Mouse (Mus musculus): ENCODE data around the gene Zfp787. TPM values are rescaled to one million over a fixed set of nuclear protein-coding genes. Genes with fewer than 3 reads are reported as not detected.
"Not testable (repeated sequence)": the region's sequence is repeated elsewhere in the genome, so short reads cannot be mapped to it uniquely, and the experiment has no call there.

Zfp787 gene
- total RNA-seq (2021), result 10 to 100 TPM; 35.1 to 36.1 TPM

DNA sequence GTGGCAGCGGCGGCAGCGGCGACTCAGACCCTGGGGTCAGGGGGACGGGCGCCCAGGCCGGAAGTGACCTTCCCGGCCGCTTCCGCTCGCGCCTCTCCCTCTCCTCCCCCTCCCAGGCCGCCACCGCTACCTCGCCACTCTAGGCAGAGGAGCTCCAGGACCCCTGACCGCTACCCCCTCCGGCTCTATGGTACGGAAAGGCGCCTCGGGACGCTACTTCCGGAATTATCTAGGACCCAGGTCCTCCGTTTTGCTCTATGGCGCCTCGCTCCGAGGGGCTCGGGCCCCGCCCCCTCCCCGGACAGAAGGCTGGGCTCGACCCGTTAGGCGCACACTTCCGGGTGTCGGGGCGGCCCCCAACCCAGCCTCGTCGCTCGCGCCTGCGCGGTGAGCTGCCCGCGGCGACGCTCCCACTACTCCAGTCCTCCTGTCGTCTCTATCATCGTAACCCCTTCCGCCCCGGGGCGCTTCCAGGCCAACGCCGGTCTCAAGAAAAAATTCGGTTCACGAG is at the start of gene Zfp787:
Gene Zfp787, minus strand, starts transcription at position 97 of the 511 bp plus-strand sequence.
- intact Hi-C loops (cut with DNase I), result no loop called here
- DNase-seq, result peak; percentile 99

GRCm38 (mm10) chr7:6204200-6204599 is 48.4 kb upstream of the Zfp787 start:
- no peak for DNase-seq
- intact Hi-C loops (cut with DNase I), result no loop called here

DNA sequence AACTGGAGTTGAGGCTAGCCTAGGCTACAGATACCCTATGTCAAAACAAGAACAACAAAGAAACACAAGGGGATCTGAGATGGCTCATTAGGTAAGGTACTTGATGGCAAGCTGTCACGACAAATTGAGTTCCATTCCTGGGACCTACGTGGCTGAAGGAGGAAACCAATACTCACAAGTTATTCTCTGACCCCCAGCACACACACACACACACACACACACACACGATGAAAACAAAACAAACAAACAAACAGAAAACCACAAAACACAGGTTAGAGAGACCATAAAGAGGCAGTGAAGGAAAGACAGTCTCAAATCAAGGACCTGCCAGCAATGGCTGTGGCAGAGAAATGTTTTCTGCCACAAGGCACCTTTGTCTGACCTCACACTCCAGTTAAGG is 41.0 kb upstream of the Zfp787 start, which contains the start of gene Galp:
Gene Galp, plus strand, starts transcription at position 301 of the 400 bp plus-strand sequence.
- intact Hi-C loops (cut with DNase I), result no loop called here
- no peak for DNase-seq

DNA sequence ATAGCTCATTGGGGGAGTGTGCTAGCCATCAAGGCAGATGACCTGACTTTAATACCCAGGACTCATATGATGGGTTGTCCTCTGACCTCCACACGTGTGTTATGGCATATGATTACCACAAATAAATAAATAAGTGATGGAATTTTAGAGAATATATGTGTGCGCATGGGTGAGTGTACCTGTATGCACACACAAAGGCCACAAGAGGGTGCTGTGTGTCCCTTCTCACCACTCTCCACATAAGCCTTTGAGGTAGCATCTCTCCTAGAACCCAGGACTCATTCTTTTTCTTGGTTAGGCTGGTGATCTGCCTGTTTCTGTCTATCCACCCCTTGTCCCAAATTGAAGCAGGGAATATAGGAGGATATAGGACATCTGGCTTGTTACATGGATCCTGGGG is 40.0 kb upstream of the Zfp787 start:
- intact Hi-C loops (cut with DNase I), result no loop called here
- DNase-seq, result no peak

DNA sequence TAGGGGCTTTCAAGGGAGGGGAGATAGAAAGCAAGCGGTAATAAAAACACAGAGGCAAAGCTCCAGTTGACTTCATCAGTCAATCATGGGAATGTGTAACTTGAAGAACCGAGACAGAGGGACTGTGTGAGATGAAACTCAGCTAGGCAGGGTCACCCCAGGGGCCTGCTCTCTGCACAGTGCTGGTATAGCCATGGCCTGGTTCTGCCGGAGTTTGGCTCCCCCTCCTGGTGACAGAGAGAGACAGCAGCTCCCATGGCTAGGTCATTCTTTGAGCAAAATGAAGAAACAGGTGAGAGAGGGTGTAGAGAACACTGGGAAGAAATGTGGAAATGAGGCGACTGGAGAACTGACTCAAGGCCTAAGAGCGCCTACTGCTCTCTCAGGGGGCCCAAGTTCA is 38.3 kb upstream of the Zfp787 start:
- intact Hi-C loops (cut with DNase I), result loop anchor here (5.0 kb wide), 1 partner anchor 67 kb away; no protein-coding TSS in a partner anchor
- DNase-seq, result peak; percentile 69

- intact Hi-C loops (cut with DNase I), result loop anchor here (5.0 kb wide), 1 partner anchor 64 kb away; no protein-coding TSS in a partner anchor
- peak; percentile 78 for DNase-seq
These were observed 35.6 kb upstream of the Zfp787 start for GRCm38 (mm10) chr7:6191376-6191775.

- no peak for DNase-seq
These were observed 33.7 kb upstream of the Zfp787 start for GRCm38 (mm10) chr7:6189542-6189941.

DNA sequence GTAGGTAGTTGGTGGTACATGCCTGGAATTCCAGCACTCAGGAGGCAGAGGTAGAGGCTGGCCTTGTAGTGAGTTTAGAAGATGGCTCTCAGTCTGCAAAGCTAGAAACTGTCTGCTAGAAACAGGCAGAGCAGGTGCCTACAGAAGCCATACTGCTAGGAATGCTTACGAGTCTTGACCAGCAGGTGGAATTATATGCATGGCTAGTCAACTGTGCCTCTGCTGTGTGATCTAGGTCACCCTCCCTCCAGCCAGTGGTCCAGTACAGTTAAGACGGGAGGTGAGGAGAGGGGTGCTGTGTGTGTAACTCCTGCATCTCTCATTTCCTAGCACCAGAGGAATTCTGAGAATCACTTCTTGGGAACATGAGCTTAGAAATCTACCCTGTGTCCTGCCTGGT is 31.0 kb upstream of the Zfp787 start:
- DNase-seq, result no peak
- intact Hi-C loops (cut with DNase I), result no loop called here

More at GRCm38 (mm10) chr7:6189542-6189941, 33.7 kb upstream of the Zfp787 start:
- intact Hi-C loops (cut with DNase I), result no loop called here

DNA sequence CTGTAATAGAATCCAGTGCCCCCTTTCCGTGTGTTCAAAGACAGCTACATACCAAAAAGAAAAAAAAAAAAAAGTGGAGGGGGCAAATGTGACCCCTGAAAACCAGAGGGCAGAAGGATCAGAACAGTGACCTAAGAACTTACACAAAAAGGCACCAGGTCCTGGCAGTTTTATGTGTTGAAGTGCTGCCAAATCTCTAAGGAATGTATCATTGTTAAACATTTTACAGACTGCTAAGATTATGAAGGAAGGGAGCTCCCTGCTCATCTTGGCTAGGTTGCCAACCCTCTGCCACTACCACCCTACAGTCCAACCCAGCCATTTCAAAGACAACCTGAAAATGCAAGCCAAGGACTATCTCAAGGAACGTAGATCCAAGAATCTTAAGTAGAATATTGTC is 30.4 kb upstream of the Zfp787 start:
- no peak for DNase-seq
- intact Hi-C loops (cut with DNase I), result no loop called here

DNA sequence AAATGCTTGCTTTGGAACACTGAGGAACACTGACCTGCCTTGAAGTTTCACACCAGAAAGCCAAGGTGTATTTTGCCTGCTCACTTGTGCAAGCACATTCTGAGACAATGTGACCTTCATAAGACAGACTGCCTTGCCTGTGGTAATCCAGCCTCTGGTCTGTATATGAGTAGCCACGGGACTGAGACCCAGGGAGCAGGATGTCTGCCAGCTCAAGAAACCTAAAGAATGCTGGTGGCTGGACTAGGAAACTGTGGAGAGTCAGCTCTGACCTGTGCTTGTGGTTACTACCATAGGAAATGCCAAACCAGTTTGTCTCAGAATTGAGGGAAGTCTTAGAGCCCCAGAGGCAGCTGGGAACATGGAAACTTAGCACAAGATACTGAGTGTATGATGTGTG is 29.6 kb upstream of the Zfp787 start:
- no peak for DNase-seq
- intact Hi-C loops (cut with DNase I), result no loop called here

DNA sequence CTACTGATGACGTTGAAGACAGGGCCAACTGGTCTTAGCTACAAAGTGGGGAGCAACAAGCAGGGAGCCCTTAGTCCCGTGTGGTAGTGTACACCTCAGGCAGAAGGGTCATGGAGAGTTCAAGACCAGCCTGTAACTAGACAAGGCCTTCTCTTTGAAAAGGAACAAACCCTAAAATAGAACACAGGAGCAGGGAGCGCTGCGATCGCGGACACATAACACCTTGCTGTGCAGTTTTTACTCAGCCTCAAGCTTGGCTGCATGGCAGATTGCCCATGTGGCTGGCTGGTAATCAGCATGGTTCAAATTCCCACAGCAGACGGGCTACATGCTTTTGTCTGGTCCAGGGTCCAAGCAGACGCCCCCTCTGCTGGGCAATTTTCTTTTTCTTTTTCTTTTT is 28.7 kb upstream of the Zfp787 start:
- no peak for DNase-seq
- intact Hi-C loops (cut with DNase I), result no loop called here

- intact Hi-C loops (cut with DNase I), result no loop called here
- no peak for DNase-seq
These were observed 28.0 kb upstream of the Zfp787 start for GRCm38 (mm10) chr7:6183802-6184201.

- intact Hi-C loops (cut with DNase I), result no loop called here
These were observed 27.1 kb upstream of the Zfp787 start for GRCm38 (mm10) chr7:6182882-6183281.

GRCm38 (mm10) chr7:6179013-6179412 is 23.2 kb upstream of the Zfp787 start:
- DNase-seq, result no peak
- intact Hi-C loops (cut with DNase I), result no loop called here

More at GRCm38 (mm10) chr7:6182882-6183281, 27.1 kb upstream of the Zfp787 start:
- DNase-seq, result no peak

- intact Hi-C loops (cut with DNase I); DNase-seq: not testable (repeated sequence)
These were observed 18.7 kb upstream of the Zfp787 start for GRCm38 (mm10) chr7:6174365-6174987.

GRCm38 (mm10) chr7:6173872-6174271 is 18.1 kb upstream of the Zfp787 start:
- intact Hi-C loops (cut with DNase I), result no loop called here
- no peak for DNase-seq

- intact Hi-C loops (cut with DNase I), result no loop called here
- DNase-seq, result no peak
These were observed 17.0 kb upstream of the Zfp787 start for GRCm38 (mm10) chr7:6172674-6173244.

GRCm38 (mm10) chr7:6172006-6172649 is 16.3 kb upstream of the Zfp787 start, which contains the start of gene Zfp444:
TSS of gene Zfp444 (plus strand) at chr7:6172226.
- intact Hi-C loops (cut with DNase I), result no loop called here
- DNase-seq, result peak; percentile 100

GRCm38 (mm10) chr7:6171444-6172005 is 15.7 kb upstream of the Zfp787 start:
- peak; percentile 66 for DNase-seq
- intact Hi-C loops (cut with DNase I), result no loop called here

GRCm38 (mm10) chr7:6170871-6171270 is 15.1 kb upstream of the Zfp787 start:
- intact Hi-C loops (cut with DNase I), result no loop called here
- DNase-seq, result no peak

DNA sequence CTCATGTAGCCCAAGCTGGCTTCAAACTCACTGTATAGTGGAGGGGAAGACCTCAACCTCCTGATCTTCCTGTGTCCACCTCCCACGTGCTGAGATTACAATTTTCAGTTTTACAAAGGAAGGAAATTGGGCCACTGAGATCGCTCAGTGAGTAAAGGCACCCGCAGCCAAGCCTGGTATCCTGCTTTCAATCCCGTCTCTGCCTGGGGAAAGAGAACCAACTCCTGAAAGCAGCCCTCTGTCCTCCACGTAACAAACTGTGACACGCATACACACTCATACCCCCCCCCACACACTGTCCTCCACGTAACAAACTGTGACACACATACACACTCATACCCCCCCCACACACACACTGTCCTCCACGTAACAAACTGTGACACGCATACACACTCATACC is 14.6 kb upstream of the Zfp787 start:
- intact Hi-C loops (cut with DNase I), result no loop called here
- no peak for DNase-seq

Data from left cerebral cortex, postnatal 4 days (tissue).